Mouse (Mus musculus) large intestine, adult 2 months (tissue): ENCODE data around the gene Stx11. TPM values are rescaled to one million over a fixed set of nuclear protein-coding genes. Genes with fewer than 3 reads are reported as not detected.

Experiments used
- DNase-seq: peaks from one replicate; pipeline ENCODE4 v3.0.0-alpha.2; 2012; ENCODE audit warnings: low read depth, low spot score
- WGBS: fragments of 180-500 bp; shearing (Covaris S2); methylation state at CpG from one replicate; pipeline ENCODE4 v1.1.7; 2018; 5-methylcytosine and 5-hydroxymethylcytosine counted together
- polyA plus RNA-seq: library from polyadenylated mRNA; depleted of rRNA; stranded (reverse); fragments of >200 nt; gene quantifications from 2 replicates; pipeline ENCODE4 v1.2.3, GENCODE M21; 2012; rRNA removed

Stx11 gene
- polyA plus RNA-seq, 1 experiment = 1.6 TPM

GRCm38 (mm10) chr10:12921551-12922040 is 42.5 kb downstream of the Stx11 start:
- 11% methylated on average over 11 of the region's 11 CpGs for WGBS
- DNase-seq = no peak

GRCm38 (mm10) chr10:12919287-12919686 is 44.8 kb downstream of the Stx11 start:
- WGBS = 35% methylated on average over 5 of the region's 5 CpGs

GRCm38 (mm10) chr10:12917626-12918025 is 46.5 kb downstream of the Stx11 start:
- DNase-seq = no peak
- WGBS = 70% methylated on average over 1 of the region's 1 CpGs

More at GRCm38 (mm10) chr10:12919287-12919686, 44.8 kb downstream of the Stx11 start:
- no peak for DNase-seq

- WGBS = 79% methylated on average over 6 of the region's 6 CpGs
Measured at GRCm38 (mm10) chr10:12916376-12916775, 47.7 kb downstream of the Stx11 start.

GRCm38 (mm10) chr10:12915826-12916225 is 48.3 kb downstream of the Stx11 start:
- WGBS = 80% methylated on average over 7 of the region's 7 CpGs
- DNase-seq = no peak

More at GRCm38 (mm10) chr10:12916376-12916775, 47.7 kb downstream of the Stx11 start:
- DNase-seq = no peak

GRCm38 (mm10) chr10:12914203-12914602 is 49.9 kb downstream of the Stx11 start:
- WGBS = 95% methylated on average over 1 of the region's 1 CpGs
- DNase-seq = no peak

GRCm38 (mm10) chr10:12911981-12912530 is 52.0 kb downstream of the Stx11 start:
- 62% methylated on average over 11 of the region's 11 CpGs for WGBS
- DNase-seq = no peak

- 90% methylated on average over 13 of the region's 13 CpGs for WGBS
- DNase-seq = no peak
Measured at GRCm38 (mm10) chr10:12911451-12911850, 52.6 kb downstream of the Stx11 start.

GRCm38 (mm10) chr10:12909891-12910290 is 54.2 kb downstream of the Stx11 start:
- 88% methylated on average over 2 of the region's 2 CpGs for WGBS
- no peak for DNase-seq

GRCm38 (mm10) chr10:12909179-12909578 is 54.9 kb downstream of the Stx11 start:
- no peak for DNase-seq
- WGBS = 87% methylated on average over 1 of the region's 1 CpGs

- DNase-seq = no peak
- 33% methylated on average over 5 of the region's 5 CpGs for WGBS
Measured at GRCm38 (mm10) chr10:12904140-12904528, 60.0 kb downstream of the Stx11 start.

GRCm38 (mm10) chr10:12903440-12904139 is 60.5 kb downstream of the Stx11 start:
- WGBS = 45% methylated on average over 5 of the region's 5 CpGs

GRCm38 (mm10) chr10:12899901-12900300 is 64.2 kb downstream of the Stx11 start:
- WGBS = 44% methylated on average over 5 of the region's 5 CpGs
- no peak for DNase-seq

More at GRCm38 (mm10) chr10:12903440-12904139, 60.5 kb downstream of the Stx11 start:
- no peak for DNase-seq

GRCm38 (mm10) chr10:12893339-12893738 is 70.8 kb downstream of the Stx11 start:
- no peak for DNase-seq
- WGBS = 90% methylated on average over 3 of the region's 3 CpGs

GRCm38 (mm10) chr10:12888373-12888772 is 75.7 kb downstream of the Stx11 start:
- WGBS = 60% methylated on average over 13 of the region's 13 CpGs
- DNase-seq = no peak

Other genes with a start within 250 kb of the Stx11 start
- 10.5 and 21.2 TPM in 2 replicates for gene Utrn, start 94.9 kb downstream of the Stx11 start, polyA plus RNA-seq
- 26.7 and 28.5 TPM in 2 replicates for gene Sf3b5, start 41.0 kb upstream of the Stx11 start, polyA plus RNA-seq
- 4.2 and 6.1 TPM in 2 replicates for gene Plagl1, start 96.2 kb upstream of the Stx11 start, polyA plus RNA-seq
- not detected in 2 replicates for gene Zc2hc1b, start 213.7 kb upstream of the Stx11 start, polyA plus RNA-seq
- gene Ltv1, start 228.9 kb upstream of the Stx11 start, polyA plus RNA-seq = 19.3 and 19.5 TPM in 2 replicates